Mouse (Mus musculus) splenic B cell, adult 2 months (primary cell): Measurements from ENCODE around the gene Cd276.

ENCODE experiments used
- DNase-seq: peaks from one replicate; pipeline ENCODE4 v3.0.0-alpha.2; 2011; ENCODE audit warnings: low read depth, low spot score
- H3K27me3 ChIP-seq: 2 replicates; pipeline ENCODE4 v1.6.1; 2012; ENCODE audit warnings: mild to moderate bottlenecking, low read length, moderate library complexity, mixed read lengths; ENCODE audit not compliant: control insufficient read depth, poor library complexity, insufficient read depth, severe bottlenecking
- H3K36me3 ChIP-seq: 2 replicates; pipeline ENCODE4 v1.6.1; 2012; ENCODE audit warnings: mild to moderate bottlenecking, low read length, moderate library complexity, mixed read lengths; ENCODE audit not compliant: control insufficient read depth, poor library complexity, insufficient read depth, severe bottlenecking

Gene Cd276

GRCm38 (mm10) chr9:58537774-58538173 is 17.5 kb downstream of the Cd276 start:
- DNase-seq: peak; percentile 85
- H3K36me3 ChIP-seq: no peaks in the 10 kb centered on the region

GRCm38 (mm10) chr9:58535447-58536134 is 19.6 kb downstream of the Cd276 start:
- Histone ChIP-seq H3K27me3 (no peaks in the 10 kb centered on the region), H3K36me3 (no peaks in the 10 kb centered on the region)
- DNase-seq: peak; percentile 76

More at GRCm38 (mm10) chr9:58537774-58538173, 17.5 kb downstream of the Cd276 start:
- no peaks in the 10 kb centered on the region for H3K27me3 ChIP-seq

GRCm38 (mm10) chr9:58534766-58535165 is 20.5 kb downstream of the Cd276 start:
- peak; percentile 89 for DNase-seq
- H3K27me3 ChIP-seq: no peaks in the 10 kb centered on the region
- no peaks in the 10 kb centered on the region for H3K36me3 ChIP-seq

DNA sequence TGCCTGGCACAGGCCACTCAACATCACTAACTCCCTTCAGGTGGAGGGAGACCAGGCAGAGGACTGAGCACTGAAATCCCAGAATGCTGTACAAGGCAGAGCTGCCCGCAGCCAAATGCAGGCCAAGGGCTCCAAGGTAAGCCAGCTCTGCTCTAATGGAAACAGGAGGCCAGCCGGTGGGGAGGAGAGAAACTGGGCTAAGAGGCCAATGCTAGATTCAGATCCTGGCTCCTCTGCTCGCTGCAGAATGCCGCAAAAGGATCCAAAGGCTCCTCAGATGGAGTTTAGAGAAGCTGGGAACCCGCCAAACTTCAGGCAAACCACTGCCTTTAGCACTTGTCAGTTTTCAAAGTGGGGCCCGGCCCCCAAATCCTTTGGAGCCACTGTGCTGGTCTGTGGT is 21.9 kb downstream of the Cd276 start:
- DNase-seq: no peak
- Histone ChIP-seq H3K36me3 (no peaks in the 10 kb centered on the region), H3K27me3 (no peaks in the 10 kb centered on the region)

DNA sequence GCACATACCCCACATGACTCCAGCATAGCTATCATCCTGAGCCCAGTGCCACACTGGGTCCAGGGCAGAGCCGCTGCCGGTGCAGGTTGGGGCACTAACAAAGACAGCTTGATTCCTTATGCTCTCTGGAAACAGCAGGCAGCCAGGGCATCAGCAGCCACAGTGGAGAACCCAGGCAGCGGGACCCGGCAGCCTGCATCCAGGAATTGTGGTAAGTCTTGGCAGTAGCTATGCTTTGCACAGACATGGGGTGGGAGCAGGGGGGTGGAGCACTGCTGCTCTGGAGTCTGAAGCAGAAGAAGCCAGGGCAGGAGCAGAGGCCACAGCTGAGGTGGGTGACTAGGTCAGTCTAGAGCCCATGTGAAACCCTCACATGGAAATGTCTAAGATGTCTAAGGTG is 23.0 kb downstream of the Cd276 start:
- DNase-seq: no peak
- no peaks in the 10 kb centered on the region for H3K36me3 ChIP-seq

GRCm38 (mm10) chr9:58530407-58530806 is 24.8 kb downstream of the Cd276 start:
- Histone ChIP-seq H3K27me3 (no peaks in the 10 kb centered on the region), H3K36me3 (no peaks in the 10 kb centered on the region)
- DNase-seq: no peak

More for the DNA sequence above, 23.0 kb downstream of the Cd276 start:
- no peaks in the 10 kb centered on the region for H3K27me3 ChIP-seq

GRCm38 (mm10) chr9:58527841-58528240 is 27.4 kb downstream of the Cd276 start:
- Histone ChIP-seq H3K27me3 (no peaks in the 10 kb centered on the region; the same call in 1 of the 2 replicates), H3K36me3 (no peaks in the 10 kb centered on the region)
- DNase-seq: no peak

- H3K36me3 ChIP-seq: no peaks in the 10 kb centered on the region
- DNase-seq: no peak
Measured at GRCm38 (mm10) chr9:58525108-58525507, 30.1 kb downstream of the Cd276 start.

DNA sequence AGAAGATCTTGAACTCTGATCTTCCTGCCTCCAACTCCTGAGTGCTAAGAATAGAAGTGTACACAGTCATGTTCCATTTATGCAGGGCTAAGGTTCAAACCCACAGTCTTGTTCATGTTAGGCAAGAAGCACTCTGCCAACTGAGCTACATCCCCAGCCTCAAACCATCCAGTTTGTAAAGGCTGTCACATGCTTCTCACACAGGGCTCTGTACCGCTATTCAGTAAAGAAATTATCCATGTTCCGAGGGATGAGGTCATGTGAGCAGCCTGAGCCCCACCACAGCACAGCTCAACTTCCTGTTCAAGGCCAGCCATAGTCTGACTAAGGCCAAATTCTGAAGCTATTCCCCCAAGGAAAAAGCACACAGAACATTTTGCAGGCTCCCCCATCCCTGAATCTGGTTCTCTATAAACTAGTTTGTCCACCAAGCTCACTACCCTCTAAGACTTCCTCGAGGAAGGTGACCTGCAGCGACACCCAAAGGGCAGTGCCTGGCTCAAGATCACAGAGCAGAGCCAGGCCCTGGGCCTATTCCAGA is 33.3 kb downstream of the Cd276 start:
- DNase-seq: no peak
- no peaks in the 10 kb centered on the region; the same call in 1 of the 2 replicates for H3K27me3 ChIP-seq
- no peaks in the 10 kb centered on the region for H3K36me3 ChIP-seq

More at GRCm38 (mm10) chr9:58525108-58525507, 30.1 kb downstream of the Cd276 start:
- H3K27me3 ChIP-seq: no peaks in the 10 kb centered on the region; the same call in 1 of the 2 replicates

- DNase-seq: no peak
- H3K27me3 ChIP-seq: no peaks in the 10 kb centered on the region; the same call in 1 of the 2 replicates
- no peaks in the 10 kb centered on the region for H3K36me3 ChIP-seq
Measured at GRCm38 (mm10) chr9:58520816-58521581, 34.2 kb downstream of the Cd276 start.

GRCm38 (mm10) chr9:58519953-58520352 is 35.3 kb downstream of the Cd276 start:
- Histone ChIP-seq H3K27me3 (no peaks in the 10 kb centered on the region; the same call in 1 of the 2 replicates), H3K36me3 (no peaks in the 10 kb centered on the region)
- DNase-seq: no peak

GRCm38 (mm10) chr9:58517866-58518750 is 37.1 kb downstream of the Cd276 start:
- Histone ChIP-seq H3K27me3 (no peaks in the 10 kb centered on the region), H3K36me3 (no peaks in the 10 kb centered on the region)
- peak; percentile 33 for DNase-seq

GRCm38 (mm10) chr9:58516480-58516879 is 38.8 kb downstream of the Cd276 start:
- DNase-seq: no peak
- Histone ChIP-seq H3K36me3 (no peaks in the 10 kb centered on the region), H3K27me3 (no peaks in the 10 kb centered on the region)

DNA sequence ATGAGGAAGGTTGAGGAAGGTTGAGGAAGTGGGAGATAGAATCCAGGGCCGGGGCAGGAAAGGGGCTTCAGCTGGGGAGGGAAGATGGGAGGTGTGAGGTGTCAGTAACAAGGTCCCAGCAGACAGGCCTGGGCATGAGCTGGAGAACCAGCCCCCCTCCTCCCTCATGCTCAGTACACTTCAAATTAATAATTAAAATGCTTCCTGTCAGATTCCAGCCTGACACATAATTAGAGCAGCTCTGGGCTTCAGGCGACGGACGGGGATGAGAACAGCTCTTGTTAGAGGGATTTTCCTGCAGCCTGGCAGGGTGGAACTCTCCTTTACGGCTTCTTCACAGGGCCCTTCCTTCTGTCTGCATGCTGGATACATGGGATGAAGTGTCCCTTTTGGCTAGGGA is 41.5 kb downstream of the Cd276 start:
- DNase-seq: no peak
- H3K27me3 ChIP-seq: no peaks in the 10 kb centered on the region
- H3K36me3 ChIP-seq: no peaks in the 10 kb centered on the region
